Mouse (Mus musculus) layer of hippocampus, postnatal 36 days (tissue): ENCODE measurements at regions not wholly inside any gene's neighbourhood (a gene's known extent, or its start where the extent isn't known, plus 50 kb on each side); places are given as distances from the start of the nearest gene placed in this dataset.

Experiments
- DNase-seq, 2 experiments: peaks; one replicate each; pipeline ENCODE4 v3.0.0; 2022

DNA sequence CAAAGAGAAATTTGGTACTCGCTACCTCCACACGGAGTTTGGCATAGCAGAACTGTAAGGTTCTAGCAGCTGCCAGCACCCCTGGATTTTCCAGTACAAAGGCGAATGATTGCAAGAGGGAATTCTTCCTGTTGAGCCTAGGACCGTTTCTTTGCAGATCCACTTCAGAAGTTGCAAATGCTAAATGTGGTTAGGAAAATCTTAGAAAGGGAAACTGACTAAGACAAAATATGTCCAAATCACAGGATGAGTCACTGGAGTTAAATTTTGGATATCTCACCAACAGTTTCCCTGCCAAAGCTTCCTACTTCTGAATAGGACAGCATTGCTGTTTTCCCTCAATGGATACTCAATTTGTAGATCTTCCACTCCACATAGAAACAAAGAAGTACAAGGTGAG is 395.4 kb upstream of the Ubash3b start:
- DNase-seq: no peak

DNA sequence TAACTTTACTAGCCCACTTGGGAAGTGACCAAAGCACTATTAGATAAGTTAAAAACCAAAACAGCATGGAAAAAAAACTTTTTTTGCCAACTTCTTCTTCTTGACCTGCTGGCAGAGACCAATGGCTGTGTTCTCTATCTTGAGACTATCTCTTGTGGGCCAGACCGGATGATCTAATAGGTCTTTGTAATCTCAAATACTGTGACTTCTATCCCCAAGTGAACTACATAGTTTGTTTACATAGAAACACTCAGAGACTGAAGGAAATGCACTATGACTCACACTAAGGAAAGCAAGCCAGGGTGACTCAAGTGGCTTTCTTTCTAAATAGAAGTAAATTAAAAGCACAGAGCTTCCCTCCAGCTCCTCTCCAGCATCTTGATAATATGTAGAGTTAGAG is 384.3 kb upstream of the Ubash3b start:
- DNase-seq: no peak

DNA sequence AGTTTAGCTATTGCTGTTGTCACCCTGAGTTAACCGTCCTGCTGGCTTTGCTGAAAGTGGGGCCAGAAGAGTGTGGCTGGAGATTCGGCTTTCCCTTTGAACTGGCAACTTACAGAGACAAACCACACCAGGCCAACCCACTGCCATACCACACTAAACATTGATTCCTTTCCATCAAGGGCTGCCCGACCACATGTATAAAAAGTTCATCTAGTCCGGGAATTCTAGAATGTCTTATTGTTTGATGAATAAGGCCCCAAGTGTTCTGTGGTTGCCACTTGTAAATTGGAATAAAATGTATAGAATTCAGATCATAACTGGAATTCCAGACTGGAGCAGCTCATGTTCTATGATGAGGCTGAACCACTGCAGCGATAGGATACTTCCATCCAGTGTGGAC is 381.0 kb upstream of the Ubash3b start:
- no peak for DNase-seq

DNA sequence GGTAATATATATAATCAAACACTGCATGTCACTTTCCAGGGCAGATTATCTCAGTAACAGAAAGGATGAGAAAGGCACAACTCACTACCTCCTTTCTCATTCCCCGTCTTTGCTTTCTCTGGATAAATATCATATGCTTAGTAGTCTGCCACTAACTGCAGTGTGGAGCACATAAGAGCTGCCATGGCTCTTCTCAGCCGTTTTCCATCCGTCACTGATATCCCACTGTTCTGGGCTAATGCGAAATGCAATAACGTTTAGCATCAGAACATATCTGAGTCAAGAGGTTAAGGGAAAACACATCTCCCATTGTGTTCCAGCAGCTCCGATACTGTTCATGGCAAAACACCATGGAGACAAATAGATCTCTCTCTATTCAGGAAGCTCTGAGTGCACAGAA is 379.8 kb upstream of the Ubash3b start:
- DNase-seq: no peak

DNA sequence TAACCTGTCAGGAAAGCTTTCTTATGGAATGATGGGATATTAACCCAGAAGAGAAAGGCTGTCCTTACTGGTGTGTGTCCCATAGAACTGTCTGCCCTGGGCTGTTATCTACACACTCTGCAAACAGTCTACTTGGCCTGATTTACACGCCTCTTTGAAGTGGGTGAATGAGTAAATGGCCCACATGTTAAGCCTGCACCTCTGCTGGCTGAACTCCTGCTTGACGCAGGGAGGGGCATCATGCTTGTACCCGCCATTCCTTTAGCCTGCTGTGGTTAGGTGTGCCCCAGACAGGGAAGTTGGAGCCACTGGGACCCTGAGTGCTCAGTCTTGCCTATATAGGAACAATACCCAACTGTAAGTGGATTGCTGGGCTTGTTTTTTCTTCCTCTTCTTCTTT is 371.3 kb upstream of the Ubash3b start:
- DNase-seq: no peak

DNA sequence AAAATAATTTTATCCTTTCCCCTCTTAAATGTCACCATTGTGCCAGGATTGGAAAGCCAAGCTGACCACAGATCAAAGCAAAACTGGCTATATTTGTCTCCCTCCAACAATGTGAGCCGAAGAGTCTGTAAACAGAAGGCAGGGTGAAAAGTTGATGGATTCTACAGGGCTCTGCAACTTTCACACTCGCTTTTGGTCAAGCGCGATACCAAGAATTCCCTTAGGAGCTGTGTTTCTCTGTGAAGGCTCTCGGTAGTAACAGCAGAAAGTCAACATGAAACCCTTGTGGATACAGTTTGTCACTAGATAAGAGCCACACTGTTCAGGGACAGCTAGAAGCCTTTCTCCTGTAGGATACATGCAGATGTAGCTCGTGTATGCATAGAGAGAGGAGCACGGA is 370.8 kb upstream of the Ubash3b start:
- DNase-seq: no peak

DNA sequence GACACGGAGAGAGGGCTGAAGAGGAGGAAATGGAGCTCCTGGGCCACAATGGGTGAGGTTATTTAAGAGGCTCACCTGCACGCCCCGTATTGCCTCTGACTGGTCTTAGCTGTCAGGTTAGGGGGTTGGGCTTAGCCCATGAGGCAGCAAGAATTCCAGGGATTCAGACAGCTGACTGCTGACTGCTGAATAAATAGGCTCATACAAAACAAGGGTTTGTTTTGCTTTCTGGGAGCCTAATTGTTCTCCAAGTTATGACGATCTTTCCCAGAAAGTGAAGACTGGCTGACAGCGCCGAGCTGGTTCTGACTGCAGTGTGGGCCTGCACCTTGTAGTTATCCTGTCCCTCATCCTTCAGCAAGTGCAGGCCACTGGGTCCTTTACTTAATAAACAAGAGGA is 370.1 kb upstream of the Ubash3b start:
- no peak for DNase-seq

DNA sequence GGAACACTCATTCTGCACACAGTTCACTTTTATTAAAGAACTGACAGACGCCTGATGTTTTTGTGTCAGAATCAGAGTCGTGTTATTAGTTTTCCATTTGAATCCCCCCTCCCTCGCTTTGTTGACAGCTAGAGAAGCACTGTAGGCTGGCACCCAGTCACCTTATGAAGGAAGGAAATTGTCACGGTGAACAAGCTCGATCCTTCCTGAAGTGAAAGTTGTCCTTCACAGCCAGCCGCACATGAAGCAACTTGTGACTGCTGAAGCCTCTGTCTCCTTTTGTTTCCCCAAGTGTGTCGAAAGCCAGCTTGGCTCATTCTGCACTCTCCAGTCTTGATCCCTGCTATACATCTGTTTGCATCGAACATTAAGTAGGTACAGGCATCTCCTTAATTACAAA is 364.6 kb upstream of the Ubash3b start:
- DNase-seq: no peak

DNA sequence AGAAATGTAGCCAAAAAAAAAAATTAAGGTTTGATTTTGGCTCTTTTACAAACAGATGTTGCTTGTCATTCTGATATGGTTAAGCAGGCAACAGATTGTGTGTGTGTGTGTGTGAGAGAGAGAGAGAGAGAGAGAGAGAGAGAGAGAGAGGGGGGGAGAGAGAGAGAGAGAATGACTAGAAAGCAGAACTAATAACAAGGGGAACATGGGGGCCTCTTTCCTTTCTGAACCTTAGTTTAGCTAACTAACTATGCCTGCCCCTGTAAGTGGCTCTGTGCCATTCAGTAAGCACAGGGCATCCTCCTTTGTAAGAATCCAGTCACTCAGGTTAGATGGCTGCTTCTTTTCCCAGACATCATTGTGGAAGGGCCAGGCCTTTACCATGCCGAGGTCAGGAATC is 364.0 kb upstream of the Ubash3b start:
- DNase-seq: no peak

DNA sequence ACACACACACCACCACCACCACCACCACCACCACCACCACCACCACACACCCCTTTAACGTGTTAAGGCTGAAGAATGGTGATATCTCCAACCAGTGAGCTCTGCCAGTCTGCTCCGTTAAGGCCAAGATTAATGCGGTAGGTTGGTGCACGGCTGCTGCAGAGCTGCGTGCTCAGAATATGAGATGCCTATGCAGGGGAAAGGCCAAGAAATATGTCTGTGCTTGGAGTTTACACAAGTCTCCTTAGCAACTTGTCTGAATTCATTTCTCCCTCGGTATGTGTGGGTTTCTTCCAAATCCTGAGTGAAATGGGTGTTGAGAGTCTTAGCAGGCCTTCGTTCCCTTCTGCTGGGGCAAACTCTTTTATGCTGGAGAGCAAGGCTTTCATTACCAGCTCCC is 363.1 kb upstream of the Ubash3b start:
- peak in 1 of 2 experiments; percentile 6 for DNase-seq

DNA sequence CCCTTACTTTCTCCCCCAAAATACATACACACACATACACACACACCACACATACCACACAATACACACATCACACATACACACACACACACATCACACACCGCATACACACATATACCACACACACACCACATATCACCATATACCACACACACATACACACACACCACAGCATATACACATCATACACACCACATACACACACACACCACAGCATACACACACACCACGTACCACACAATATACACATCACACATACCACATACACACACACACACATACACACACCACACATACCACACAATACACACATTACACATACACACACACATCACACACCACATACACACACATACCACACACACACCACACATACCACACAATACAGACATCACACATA is 362.5 kb upstream of the Ubash3b start:
- DNase-seq: no peak

DNA sequence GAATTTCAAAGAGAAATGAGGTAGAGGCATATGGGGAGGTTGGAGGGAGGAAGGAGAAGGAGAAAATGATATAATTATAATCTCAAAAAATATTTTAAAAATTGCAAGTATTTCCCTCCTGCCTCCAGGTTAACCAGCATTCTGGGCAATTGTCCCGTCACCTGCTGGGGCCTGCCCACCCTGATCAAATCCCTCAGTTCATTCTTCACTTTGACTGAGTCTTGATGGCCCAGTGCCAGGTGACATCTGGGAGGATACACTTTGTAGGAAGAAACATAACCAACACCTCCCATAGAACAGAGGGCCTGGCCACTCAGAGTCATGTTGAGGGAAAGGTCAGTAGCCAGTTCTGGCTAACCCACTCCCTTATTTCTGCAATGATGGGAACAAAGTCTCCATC is 360.8 kb upstream of the Ubash3b start:
- DNase-seq: no peak

DNA sequence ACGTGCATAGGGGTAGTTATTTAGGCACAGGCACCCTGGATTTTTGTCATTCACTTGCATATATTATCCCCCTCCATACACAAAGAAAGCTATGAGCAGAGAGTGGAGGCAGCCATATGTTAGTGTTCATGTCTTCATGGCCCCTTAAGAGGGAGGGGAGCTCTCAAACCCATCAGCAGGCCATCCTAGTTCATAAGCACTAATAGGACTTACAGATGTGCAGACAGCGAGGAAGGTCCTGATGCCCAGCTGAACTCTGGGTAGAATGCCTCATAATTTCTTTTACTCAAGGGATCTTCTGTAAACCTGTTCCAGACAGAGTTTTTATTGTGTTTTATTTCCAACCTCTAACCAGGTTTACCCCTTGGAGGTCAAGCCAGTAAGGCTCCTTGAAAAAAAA is 356.3 kb upstream of the Ubash3b start:
- DNase-seq: no peak

DNA sequence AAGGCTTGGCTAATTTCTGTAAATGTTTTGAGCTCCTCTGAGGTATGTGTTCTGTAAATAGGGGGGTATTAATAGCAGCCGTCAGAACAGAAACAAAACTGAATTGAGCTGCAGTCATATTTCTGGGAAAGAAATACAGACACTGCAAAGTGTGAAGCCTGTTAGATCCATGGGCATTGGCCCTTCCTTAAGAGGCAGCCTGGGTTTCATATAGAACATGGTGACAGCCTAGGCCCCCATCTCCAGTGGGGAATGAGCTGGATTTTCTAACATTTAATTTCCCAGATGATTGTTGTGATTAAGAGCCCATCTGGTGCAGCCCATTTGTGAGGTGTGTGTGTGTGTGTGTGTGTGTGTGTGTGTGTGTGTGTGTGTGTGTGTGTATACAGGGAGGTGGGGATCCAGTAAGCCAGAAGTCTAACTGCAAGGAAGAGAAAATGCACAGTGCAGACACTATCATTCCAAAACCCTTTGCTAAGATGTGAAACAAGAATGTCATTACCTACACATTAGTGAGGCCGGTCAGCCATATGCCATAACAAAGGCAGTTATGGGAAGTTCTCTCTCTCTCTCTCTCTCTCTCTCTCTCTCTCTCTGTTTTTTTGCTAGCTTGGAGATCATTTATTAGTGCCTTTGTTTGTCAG is 355.7 kb upstream of the Ubash3b start:
- DNase-seq: no peak

DNA sequence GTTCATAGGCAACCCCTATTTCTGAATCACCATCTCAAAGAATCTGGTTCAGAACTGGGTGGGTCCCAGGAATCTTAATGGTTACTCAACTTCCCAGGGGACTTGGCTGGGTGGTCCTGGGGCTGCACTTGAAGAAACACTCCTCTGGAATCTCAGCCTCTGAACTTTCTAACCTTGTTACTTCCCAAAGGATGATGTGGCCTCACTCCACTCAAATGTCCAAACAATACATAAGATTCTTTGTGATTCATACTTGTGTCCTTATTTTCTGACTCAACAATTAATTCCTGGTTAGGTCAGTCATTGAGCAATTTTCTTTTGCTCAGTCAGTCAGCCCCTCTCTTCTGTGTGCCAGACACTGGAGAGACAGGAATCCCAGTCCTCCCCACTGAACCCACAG is 353.7 kb upstream of the Ubash3b start:
- DNase-seq: no peak

DNA sequence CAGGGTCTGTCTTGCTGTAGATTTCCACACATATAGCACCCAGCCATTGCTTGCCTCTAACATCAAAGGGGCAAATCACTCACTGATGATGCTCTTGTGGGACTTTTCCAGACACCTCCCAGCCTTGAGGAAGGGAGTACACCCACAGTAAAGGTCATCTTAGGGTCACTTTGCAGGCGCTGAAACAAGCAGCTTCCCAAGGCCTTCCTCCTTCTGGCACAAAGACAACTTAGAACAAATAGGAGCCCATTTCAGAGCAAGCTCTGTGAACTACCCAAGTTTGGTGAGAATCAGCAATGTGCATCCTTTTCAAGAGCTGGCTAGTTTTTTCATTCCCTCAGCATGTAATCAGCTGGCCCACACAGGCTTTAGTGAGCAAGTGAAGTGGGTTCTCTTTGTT is 352.2 kb upstream of the Ubash3b start:
- DNase-seq: no peak

DNA sequence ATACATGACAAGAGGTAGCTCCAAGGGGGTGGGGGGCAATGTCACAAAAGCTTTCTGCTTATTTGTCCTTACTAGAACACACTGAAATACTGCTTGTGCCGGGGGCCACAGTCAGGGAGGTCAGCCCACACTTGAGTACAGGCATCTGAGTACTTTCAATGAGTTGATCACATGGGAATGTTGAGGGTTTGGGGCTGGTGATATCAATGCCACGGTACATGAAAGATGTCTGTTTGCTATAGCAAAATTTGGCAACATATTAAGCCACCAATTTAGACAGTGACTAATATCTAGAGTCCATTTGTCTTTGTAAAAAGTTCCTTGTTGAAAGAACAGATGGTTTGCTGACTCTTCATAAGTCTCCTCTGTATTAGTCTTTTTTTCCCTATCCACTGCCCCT is 348.1 kb upstream of the Ubash3b start:
- DNase-seq: no peak

DNA sequence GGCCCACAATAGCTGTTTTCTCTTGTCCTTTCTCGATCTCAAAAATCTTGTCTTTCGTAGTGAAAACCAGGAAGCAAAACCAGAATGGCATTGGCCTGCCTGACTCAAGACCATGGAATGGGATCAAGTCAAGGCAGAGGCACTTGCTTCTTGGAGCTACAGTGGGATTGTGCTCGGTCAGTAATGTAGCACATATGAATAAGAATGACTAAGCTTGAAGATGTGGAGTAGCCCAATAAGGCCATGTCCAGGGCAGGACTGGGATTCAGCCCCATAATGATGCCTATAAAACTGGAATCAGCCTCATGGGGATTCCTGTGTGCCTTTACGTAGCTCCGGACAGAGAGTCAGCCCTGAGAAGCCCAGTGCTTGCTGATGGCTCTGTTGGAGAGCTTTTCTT is 347.2 kb upstream of the Ubash3b start:
- DNase-seq: no peak

DNA sequence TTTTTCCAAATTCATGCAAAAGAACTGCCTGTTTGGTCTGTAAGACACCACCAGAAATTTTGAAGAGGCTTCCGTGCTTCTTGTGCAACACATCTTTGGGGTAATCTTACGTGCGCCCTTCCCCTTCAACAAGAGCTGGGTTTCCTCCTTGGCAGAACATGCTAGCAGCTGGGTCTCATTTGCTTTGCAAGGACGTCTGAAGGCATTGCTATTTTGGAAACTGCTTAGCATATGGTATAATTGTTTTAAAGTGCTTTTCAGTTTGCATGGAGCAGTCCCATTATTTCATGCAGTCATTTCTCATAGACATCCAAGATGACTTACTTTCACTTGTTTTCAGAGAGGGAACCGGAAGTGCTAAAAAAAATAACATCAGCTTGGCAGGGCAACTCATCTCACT is 336.8 kb upstream of the Ubash3b start:
- DNase-seq: no peak

DNA sequence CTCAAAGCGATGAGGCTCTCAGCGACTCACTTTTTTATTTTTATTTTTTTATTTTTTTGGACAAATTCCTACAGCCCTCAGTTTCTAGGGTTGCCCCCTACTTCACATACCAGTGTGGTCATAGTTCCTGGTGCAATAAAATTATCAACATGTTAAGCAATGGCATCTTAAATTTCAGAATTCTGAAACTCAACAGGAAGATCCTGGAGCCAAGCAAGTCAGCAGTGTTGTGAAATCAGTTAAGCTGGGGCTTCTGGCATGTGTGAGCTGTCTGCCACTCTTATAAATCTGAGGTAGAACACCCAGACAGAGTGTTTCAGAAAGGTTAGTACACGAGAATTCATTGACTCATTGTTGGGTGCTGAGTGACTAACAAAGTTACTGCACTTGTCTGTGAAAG is 328.6 kb upstream of the Ubash3b start:
- no peak for DNase-seq

DNA sequence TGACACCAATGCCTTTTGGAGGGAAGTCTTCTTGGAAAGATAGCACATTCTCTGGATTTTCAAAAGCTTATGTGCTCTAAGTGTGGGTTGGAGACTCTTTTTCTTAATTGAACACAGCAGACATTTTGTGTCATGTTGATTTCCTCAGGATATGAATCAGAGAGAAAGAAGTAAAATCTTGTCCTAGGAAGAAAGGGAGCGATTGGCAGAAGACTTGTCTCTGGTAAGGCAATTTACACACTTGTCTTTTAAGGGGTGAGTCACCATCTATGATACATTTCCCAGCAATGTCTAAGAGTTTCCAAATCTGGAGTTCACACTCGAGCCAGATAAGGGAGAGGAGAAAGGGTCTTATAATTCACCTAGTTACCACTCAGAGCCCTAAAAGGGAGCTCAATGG is 326.5 kb upstream of the Ubash3b start:
- DNase-seq: no peak

DNA sequence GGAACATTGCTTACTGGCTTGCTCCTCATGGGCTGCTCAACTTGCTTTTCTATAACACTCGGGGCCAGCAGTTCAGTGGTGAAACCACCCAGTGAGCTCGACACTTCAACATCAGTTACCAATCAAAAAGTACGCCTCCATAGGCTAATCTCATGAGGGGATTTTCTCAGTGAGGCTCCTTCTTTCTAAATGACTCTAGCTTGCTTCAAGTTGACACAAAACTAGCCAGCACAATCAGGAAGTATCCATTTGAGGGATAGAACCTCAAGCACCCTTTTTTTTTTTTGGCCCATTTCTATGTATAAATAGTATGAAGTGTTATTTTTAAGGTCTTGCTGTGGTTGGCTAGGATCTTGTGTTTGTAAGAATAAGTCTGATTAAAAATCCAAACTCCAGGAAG is 321.7 kb upstream of the Ubash3b start:
- no peak for DNase-seq

DNA sequence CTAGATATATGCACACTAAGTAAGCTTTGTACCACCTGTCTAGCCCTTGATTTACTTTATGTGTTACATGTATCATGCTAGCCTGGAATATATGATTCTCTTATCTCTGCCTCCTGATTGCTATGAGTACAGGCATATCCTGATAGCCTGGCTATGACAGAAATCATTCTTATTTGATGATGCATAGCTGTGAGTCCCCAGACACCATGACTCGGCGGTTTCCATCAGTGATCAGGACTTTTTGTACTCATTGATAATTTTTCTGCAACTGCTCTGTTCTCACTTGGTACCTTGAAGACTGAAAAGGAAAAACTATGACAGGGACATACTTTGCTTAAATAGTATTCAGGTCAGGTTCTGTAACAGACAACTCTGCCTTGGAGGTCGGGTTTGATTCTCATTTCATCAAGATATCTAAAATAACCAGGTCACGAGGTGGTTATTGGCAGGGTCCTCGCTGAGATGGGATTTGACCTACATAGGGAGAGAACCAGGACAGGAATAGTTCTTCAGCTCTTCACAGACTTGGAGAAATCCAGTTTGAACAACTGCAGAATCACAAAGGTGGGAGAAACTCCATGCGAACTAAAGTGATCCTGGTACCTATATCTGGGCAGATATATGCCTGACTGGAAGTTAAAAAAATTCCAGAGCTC is 320.2 kb upstream of the Ubash3b start:
- DNase-seq: no peak

DNA sequence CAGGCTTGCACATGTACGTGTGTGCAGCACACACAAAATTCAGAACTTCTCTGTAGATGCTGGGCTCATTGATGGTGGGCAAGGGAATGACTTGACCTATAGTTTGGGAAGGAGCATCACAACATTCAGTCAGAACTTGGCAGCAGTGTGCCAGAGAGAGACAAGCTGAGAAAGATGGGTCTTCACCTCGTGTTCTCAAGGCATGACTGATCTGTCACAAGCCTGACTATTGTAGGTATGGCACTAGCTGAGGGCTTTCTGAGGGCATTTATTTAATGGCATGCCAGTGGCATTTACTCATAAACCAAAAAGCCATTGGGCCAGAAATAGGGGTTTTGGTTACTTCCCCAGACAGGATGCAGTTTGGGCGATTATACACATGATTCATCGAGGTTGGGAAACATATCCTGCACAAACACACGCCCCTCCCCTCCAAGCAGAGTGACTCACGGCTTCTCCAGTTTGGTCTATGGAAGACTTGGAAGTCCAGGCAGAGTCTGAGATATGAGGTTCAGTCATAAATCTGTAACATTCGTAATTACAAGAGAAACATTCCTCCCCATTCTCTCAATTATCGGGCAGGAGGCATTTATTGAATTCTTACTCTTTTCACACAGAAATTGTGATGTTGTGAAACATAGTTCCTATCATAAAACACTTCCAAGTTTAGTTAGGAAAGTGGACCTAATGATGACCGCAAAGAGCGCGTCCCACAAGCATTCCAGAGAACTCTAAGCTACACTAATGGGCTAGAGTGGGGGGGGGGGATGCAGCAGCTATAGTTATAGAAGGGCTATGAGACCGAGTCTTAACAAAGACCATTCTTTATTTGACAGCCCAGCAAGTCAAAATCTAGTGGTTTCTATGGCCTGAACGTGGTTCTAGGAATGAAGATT is 318.6 kb upstream of the Ubash3b start:
- DNase-seq: no peak
